Mouse (Mus musculus): ENCODE results near the gene Gm6169.
"Not testable (repeated sequence)": the region's sequence is repeated elsewhere in the genome, so short reads cannot be mapped to it uniquely, and the experiment has no call there.

Gm6169 gene

DNA sequence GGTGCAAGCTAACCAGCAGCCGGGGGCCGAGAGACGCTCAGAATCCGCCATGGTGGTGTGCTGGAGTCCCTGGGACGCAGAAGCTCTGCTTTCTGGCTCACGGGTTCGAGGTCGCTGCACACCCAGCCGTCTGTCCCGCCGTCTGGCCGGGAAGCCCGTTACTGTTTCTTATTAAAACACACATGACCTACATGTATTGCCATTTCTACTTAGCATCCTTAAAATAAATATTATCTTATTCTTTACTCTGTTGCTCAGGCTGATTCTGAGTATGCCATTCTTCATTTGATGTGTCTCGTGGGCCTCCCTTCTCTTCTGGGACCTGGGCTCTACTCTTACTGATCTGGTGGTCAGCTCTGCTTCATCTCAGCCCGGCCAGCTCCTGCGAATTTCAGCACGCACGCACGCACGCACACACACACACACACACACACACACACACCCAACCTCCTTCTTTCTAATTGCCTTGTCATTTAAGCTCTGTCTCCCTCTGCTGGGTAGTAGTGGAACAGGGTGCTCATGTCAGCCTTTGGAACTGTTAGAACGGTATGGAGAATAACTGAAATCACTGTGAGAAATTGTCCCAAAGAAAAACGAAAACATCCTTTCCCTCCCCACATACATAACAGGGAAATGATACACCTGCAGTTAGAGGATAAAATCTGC lies at the start of gene Gm6169:
Gm6169 (minus strand) TSS at position 51 of the 666 bp plus-strand sequence.
- peak; percentile 3 to 16 for DNase-seq

DNA sequence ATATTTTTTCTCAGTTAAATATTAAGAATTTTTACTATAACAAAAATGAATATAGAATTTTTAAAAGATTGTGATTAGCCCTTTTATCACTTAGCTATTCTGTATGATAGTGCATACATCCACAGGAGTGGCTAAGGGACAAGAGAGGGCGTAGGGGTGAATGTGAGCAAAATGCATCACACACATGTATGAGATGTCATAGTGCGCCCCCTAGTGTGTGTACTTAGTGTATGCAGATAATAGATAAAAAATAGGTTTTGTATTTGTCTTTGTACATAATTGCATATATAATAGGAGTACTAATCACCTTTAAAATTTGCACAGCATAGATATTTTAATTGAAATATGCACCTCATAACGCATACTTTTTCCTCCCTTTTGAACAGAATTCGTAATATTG lies 46.8 kb upstream of the Gm6169 start:
- peak; percentile 76 to 79 for DNase-seq

DNA sequence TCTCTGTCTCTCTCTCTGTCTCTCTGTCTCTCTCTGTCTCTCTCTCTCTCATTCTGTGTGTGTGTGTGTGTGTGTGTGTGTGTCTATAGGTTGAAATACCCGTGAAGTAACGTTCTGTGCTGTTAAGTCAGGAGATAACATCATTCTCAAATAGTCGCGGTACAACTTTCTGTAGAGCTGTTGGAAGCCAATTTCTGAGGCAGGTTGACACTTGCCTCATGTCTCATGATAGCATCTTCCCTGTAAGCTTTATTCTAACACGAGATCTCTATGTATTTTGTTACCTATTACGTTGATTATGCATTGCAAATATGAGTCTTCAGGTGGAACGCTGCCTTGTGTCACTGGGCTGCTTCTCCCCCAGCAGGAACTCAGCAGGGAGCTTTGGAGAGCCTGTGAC lies 43.3 kb upstream of the Gm6169 start:
- no peak for DNase-seq

DNA sequence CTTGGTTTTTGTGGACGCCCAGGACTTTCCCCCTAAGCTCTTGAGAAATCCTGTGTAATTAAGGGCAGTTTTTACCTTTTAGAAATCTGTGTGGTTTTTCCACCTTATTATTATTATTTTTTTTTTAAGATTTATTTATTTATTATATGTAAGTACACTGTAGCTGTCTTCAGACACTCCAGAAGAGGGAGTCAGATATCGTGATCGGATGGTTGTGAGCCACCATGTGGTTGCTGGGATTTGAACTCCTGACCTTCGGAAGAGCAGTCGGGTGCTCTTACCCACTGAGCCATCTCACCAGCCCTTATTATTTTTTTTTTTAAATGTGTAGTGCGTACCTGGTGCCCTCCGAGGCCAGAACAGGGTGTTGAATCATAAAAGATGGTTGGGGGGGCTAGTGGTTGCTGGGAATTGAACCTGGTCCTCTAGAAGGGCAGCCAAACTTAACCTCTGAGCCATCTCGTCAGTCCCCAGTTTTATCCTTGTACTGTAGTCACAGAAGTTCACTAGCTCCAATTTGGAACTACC lies 39.4 kb upstream of the Gm6169 start:
- peak; percentile 6 for DNase-seq

DNA sequence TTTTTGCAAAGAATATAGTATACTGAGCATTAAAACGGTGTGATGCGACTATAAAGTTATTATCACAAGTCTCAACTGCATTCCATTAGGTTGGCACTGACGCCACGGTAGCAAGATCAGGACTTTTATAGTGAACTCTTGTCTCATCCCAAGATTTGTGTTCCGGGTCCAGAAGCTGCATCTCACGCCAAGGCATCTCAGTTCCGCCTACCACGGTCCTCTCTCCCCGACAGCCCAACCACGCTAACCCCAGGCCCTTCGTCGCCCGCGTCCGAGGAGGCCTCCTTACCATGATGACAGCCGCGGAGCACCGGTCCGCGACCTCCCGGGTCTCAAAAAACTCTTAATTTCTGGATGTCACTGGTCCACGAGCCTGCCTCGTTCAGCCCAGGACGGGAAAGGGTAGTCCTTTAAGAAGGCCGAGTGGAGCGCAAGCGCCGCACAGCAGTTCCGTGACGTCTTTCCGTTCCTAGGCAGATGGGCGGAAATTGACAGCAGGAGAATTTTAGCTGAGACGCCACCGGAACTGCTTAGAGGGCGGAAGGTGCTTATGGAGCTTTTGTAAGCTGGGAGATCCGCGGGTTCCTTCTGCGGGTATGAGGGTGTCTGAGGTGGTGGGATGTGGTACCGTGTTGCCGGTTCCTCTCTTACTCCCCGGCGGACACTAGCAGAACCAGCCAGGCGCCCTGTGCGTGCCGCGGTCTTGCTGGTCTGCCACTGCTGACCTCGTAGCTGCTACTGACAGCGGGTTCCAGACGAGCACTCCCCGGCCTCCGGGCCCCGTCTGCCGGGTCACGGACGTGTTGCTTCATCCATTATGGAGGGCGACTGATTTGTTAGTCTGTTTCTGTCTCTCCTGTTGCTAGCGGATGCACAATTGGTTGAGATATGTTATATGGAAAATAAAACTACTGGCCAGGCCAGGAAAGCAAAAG lies 38.7 kb upstream of the Gm6169 start, which contains the start of the genes Gfm2 and Nsa2:
Gfm2 (plus strand) TSS at position 472 of the 935 bp plus-strand sequence.
Nsa2 (minus strand) TSS at position 472 of the 935 bp plus-strand sequence.
- peak; percentile 90 for DNase-seq

DNA sequence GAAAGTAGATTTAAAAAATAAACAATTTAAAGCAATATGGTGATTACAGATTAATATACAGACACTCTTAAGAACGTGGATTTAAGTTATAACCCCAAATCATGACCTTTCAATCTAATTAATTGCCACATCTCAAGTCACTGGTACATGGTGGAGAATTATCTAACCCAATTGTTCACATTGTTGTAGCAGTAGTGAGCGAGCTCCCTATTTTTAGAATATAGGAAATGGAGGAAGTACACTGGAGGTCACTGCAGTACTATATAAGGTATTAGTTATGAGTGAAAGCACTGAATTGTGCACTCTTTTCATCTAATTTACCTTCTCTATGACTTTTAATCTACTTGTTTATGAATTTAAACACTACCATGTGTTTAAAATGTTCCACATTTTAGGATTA lies 31.4 kb upstream of the Gm6169 start:
- not testable (repeated sequence) for DNase-seq

DNA sequence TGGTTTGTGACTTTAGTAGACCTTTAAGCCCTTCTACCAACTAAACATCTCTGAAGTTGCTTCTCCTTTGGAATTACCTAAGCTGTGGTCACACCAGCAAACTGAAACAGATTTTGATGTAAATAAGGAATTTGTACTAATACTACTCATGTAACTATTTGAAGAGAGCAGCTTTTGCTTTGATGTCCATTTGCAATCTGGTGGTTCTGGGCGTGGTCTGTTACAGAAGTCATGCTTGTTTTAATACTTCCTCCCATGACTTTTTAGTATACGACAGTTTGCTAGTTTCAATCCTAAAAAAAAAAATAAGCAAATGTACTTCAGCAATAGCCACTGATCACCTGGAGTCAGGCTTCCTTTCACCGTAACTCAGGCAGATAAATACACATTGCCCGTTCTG lies 30.6 kb upstream of the Gm6169 start:
- DNase-seq, result not testable (repeated sequence)

DNA sequence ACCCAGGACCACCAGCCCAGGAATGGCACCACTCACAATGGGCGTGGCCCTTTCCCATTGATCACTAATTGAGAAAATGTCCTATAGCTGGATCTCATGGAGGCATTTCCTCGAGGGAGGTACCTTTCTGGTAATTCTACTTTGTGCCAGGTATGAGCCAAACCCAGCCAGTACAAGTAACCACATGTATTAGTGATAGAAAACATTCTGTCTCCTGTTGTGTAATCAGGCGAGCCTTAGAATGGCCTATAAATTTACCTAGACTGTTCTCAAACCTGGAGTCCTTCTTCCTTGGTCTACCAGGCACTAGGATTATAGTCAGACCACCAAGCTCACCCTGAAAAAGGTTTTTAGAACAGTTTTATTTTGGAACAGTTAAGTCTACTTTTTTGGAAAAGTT lies 22.3 kb upstream of the Gm6169 start:
- no peak for DNase-seq

DNA sequence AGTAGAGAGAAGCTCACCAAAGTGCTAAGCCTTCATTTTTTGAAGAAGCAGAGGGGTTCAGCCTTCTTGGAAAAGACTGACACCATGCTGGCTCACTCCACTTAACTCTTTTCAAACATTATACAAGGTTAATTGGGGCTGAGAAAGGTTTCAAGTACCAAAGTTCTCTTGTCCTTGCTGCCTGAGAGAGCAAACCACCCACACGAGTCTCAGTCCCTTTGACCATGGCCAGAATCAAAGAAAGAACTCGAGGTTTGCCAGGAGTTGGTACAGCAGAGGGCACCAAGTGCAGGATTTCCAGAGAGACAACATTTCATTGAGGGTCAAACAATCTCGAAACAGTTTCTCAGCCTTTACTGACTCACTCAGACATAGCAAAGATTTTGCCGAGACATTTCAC lies 10.0 kb upstream of the Gm6169 start:
- DNase-seq, result no peak

DNA sequence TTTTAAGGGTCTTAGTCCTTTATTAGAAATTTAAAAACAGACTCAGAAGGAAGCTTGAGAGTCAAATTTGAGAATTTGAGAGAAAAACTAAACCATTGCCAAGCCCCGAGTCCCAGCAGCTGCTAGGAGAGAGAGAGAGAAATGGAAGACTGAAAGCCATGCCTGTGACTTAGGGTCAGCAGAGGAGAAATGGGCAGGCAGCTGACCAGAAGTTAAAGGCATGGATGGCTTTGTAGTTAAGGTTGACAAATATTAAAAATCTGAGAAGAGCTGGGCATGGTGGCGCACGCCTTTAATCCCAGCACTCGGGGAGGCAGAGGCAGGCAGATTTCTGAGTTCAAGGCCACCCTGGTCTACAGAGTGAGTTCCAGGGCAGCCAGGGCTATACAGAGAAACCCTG lies 8.7 kb upstream of the Gm6169 start:
- DNase-seq, result not testable (repeated sequence)

DNA sequence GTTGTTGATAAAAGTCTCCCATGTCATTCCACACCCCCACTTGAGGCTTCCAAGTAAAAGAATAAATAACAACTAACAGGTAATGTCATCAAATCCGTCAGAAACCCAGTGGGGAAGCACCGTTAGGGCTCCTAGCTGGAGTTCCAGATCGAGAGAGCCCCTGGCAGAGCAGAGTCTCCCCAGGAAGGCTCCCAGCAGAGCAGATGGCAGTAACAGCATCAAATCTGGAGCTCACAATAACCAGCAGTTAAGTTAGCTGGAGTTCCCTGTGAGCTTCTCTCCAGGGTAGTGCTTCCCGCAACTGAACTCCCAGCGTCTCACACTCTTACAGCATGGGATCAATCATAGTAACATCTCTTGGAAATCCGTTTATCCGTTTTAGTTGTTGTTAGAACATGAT lies 6.0 kb upstream of the Gm6169 start:
- no peak for DNase-seq

DNA sequence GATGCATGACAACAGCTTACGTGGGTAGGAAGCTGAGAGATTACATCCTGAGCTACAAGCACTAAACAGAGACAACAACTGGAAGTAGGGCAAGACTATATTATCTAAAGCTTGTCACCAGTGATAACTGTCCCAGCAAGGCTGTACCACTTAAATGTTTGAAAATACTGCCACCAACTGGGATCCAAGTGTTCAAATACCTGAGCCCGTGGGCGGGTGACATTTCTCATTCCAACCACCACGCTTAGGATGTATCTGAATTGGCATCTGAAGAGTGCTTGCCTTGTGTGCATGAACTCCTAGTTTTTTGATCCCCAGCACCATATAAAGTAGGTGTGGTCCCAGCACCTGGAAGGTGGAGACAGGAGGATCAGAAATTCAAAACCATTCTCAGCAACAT lies 3.3 kb downstream of the Gm6169 start:
- no peak for DNase-seq

DNA sequence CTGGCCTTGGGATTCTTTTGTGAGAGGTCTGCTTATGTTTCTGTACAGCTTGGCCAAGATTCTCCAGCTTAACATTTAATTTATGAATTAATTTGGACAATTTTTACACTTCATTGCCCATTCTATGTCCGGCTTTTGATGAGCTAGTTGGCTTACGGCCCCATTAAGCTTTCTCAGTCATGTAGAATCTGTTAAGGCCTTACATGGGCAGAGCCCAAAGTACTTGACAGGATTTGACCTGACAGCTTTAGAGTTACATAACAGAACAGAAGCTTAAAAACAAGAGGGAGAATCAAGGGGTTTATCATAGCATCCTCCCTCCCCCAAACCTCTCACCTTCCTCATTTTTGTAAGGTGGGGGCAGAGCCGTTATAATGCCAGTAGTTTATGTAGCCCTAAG lies 10.9 kb downstream of the Gm6169 start:
- no peak for DNase-seq

DNA sequence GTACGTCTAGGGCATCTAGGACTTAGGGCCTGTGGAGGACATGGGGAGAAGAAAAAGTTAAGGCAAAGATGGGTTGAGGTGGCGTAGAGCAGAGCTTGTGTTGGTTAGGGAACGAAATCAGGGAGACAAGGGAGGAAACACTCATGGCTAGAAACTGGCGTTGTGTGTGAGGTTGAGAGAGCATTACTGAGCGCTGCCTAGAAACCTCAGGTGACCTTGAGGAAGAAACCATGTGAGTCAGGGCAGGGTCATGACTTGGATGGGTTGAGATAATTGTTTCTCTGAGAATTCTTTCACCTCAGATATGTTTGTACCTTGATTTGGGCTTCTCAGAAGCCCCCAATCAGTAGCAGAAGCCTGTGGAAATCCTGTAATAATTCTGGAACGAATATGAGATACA lies 11.6 kb downstream of the Gm6169 start:
- no peak for DNase-seq

DNA sequence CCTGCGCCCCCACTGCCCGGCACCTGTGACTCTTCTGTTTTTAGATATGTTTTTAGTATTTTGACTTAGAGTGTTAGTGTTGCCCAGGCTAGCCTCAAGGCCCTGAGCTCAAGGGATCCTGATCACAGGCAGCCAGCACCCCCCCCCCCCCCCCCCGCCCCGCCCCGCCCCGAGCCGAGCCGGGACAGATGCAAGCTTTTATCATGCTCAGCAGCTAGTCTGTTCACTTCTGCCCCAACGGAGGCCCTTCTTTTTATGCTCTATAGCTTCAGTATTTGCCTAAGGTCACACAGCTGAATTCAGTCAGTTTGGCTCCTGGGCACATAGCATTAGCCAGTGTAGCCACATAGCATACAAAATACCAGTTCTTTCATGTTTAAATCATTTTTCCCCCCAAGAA lies 12.7 kb downstream of the Gm6169 start:
- no peak for DNase-seq

DNA sequence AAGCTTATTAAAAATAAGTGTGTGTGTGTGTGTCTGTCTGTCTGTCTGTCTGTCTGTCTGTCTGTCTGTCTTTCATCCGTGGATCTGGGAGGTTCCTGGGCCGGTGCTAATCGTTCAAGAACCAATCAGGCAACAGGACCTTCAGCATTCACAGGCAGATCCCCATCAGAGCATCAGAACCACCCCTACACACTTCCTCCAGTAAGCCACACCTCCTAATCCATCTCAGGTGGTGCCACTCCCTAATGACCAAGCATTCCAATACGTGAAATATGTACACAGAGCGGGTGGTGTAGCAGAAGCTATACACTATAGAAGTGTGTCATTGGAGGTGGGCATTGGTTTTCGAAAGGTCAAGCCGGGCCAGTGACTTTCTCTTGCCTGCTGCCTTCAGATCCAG lies 16.6 kb downstream of the Gm6169 start:
- DNase-seq, result no peak

DNA sequence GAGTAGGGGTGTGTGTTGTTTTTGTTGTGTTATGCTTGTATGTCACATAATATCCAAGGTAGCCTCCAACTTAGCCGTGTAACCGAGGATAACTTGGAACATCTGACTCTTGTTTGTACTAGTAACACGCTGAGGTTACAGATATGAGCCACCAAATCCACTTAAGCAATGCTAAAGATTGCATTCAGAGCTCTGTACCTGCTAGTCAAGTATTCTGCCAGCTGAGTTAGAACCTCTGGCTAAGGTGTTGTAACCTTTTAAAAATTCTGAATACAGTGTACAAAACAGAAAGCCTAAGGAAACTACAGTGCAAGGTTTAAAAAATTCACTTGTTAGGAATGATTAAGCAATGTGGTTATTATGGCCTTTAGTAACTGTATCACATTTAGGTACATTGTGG lies 18.4 kb downstream of the Gm6169 start:
- DNase-seq, result no peak

DNA sequence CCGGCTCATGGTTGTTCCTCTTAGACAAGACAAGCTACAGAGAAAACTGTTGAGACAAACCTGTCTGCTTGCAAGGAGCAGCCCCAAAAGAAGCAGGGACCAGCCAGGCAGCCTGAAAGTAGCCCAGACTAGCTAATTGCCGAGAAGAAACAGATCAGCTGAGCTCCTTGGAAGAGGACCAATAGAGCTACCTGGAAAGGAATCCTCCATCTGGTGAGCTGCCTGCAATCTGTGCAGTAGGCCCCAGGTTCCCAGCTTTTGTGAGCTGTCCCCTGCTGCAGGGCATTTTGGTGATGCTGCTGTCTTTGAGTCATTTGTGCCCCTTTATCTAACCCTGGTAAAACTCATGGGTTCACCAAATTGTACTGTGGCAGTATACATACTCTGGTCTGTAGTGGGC lies 18.8 kb downstream of the Gm6169 start:
- DNase-seq, result no peak

DNA sequence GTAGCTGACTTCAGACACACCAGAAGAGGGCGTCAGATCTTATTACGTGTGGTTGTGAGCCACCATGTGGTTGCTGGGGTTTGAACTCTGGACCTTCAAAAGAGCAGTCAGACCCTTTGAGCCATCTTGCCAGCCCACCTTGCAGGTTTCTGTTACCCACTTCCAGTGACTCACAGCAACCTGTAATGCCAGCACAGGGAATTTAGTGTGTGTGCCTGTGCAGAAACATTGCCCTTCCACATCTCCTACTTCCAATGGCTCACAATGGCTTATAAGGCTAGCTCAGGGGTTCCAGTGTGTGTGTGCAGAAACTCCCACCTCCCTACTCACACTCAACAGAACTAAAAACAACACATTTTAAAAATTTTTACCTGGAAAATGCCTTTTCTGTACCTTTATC lies 21.5 kb downstream of the Gm6169 start:
- DNase-seq, result no peak

DNA sequence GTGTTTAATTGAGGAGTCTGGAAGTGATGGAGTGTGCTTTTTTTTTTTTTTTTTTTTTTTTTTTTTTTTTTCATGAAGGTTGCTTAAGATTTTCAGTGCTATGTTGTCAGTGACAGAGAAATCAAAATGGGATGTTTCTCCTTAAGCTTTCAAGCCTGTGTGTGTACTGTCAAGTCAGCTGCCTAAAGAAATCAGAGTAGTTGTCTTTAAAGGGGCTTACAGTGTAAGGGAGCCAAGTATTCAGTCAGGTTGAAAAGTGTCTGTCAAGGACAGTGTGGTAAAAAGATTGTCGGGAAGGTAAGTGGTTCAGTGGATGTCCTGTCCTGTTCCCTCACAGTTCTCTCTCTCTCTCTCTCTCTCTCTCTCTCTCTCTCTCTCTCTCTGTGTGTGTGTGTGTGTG lies 25.5 kb downstream of the Gm6169 start:
- DNase-seq, result no peak

DNA sequence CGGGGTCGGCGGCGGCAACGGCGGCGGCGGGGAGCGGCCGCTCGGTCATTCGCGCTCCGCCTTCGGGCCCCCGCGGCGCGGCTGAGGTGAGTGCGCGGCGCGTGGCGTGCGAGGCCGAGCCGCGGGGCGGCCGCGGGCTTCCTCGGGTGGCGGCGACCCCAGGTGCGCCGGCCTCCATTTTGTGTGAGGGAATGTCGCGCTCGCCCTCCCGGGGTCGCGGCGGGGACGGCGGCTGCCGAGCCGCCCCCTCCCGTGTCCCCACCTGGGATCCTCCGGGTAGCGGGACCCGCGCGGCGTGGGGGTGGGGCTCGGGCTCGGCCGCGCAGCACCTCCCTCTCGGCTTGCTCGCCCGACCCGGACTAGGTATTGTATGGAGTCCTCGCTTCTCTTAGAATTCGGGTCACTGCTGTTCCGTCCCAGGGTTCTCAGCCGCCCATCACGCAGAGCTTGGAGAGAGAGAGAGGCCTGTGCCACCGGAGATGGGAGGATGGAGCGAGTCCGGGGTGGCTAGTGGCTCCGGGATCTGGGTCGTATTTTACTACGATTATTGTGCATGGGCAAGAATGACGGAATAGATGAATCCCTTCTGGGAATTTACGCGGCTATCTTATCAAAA lies 27.3 kb downstream of the Gm6169 start:
- peak in 1 of 2 experiments; percentile 7 for DNase-seq

DNA sequence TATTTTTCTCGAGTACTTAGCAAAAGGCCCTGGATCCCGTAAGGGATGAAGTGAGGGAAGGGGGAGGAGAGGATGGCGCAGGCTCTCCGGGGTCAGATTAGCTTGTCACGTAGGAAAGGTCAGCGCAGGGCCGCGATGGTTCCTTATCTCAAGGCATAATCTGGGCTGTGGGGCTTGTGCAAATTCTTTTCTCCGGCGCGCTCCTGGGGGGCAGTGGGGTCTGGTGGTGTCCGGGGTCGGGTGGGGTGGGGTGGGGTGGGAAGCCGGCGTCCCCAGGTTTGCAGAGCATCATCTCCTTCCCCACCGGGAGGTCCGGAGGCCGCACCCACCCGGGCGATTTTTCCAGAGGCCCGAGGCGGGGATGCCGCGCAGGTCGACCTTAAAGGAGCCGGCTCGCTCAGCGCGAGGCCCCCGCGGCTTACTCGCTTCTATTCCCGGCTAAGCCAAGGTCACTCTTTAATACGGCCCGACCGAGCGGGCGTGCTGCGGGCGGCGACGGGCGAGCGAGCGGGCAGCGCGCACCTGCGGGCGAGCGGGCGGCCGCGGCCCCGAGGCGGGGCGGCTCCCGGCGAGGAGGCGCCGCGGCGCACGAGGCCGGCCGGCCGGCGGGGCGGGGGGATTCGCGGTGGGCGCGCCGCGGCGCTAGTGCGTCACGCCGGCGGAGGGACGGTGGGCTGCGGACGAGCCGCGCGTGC lies 28.0 kb downstream of the Gm6169 start:
- peak in 1 of 2 experiments; percentile 5 for DNase-seq

DNA sequence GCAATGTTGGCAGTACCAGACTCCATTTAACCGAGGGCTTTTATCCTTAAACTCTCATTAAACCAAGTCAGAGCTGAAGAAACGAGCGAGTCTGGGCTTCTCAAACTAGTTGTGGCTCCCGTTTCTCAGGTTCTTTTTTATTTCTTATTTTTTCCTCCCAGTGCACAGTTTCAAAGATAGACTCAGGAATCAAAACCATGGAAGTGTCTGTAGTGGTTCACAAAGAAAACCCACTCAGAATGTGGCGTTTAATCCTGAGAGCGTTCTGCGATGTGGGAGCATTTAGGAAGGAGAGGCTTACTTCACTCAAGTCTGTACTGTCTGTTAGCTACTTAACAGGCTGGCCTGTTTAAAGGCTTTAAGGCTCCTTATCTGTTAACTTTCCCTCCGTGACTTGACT lies 30.9 kb downstream of the Gm6169 start:
- no peak for DNase-seq

All from B cell, adult 2 months (primary cell).